ENCODE assay signal across 25 mouse cellular contexts in the genomic region with DNA sequence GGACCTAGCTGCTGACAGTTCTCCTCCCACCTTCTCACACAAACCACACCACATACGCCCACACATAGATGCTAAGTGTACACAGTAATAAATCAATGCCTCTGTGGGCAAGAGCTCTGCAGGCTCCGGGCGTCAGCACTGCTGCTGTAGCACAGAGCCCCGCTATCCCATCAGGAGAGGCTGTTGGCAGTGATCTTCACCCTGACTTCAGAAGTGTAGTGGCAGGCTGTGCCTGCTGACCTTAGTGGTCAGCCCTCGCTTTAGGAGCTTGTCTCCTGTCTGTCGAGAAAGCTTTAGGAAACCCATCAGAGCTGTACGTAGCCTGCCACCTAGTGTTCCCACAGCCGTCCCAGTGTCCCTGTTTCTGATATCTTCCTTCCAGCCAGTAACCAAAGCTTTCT. TPM values are rescaled to one million over a fixed set of nuclear protein-coding genes. Genes with fewer than 3 reads are reported as not detected.
A peak's percentile ranks its signal among the peaks of the same experiment; 100 is the strongest.
DNase-seq lines count a peak whose midpoint lies in the region; ATAC-seq and TF ChIP-seq lines count a peak whose summit lies in the region.
"Had no signal": no experiment of that assay in that cellular context is flagged by ENCODE, and none has a peak within 500 bp of the region (broad histone marks: within the 10 kb centered on the region; RNA-seq: fewer than 3 reads in every experiment).

No protein-coding gene starts in this region.

- no peak overlapping the region for H3K9ac ChIP-seq in heart, postnatal 0 days (replicated peaks; ENCODE audit: low read depth, low read length)
- H3K9ac ChIP-seq in ES-Bruce4 (ENCODE audit: low read depth, poor library complexity, severe bottlenecking), result no peak overlapping the region
- H3K9ac ChIP-seq: embryonic facial prominence, embryonic 12.5 days; heart, embryonic 15.5 days; hindbrain, embryonic 12.5 days; limb, embryonic 13.5 days; stomach, embryonic 15.5 days had no signal

- no peaks in the 10 kb centered on the region for H3K4me1 ChIP-seq in heart, postnatal 0 days (ENCODE audit: control insufficient read depth, insufficient read depth)
- no peaks in the 10 kb centered on the region for H3K4me1 ChIP-seq in ES-Bruce4 (ENCODE audit: control insufficient read depth, insufficient read depth, low read length)
- H3K4me1 ChIP-seq: embryonic facial prominence, embryonic 12.5 days; heart, embryonic 15.5 days; hindbrain, embryonic 12.5 days; limb, embryonic 13.5 days; stomach, embryonic 15.5 days had no signal

- H3K27ac ChIP-seq in heart, postnatal 0 days (ENCODE audit: low read depth), result no peak overlapping the region
- H3K27ac ChIP-seq in left cerebral cortex, adult 2 months, result peak overlapping the region; percentile 36; the same call in 1 of the 2 replicates
- H3K27ac ChIP-seq in ES-Bruce4 (ENCODE audit: insufficient read depth, low read length), result no peak overlapping the region
- H3K27ac ChIP-seq: embryonic facial prominence, embryonic 12.5 days; heart, embryonic 15.5 days; hindbrain, embryonic 12.5 days; limb, embryonic 13.5 days; stomach, embryonic 15.5 days had no signal

- no peak overlapping the region for H3K4me3 ChIP-seq in heart, postnatal 0 days (ENCODE audit: low read depth, low read length)
- H3K4me3 ChIP-seq in left cerebral cortex, adult 2 months, result no peak overlapping the region
- no peak overlapping the region for H3K4me3 ChIP-seq in ES-Bruce4 (ENCODE audit: low read depth, low read length)
- H3K4me3 ChIP-seq: embryonic facial prominence, embryonic 12.5 days; heart, embryonic 15.5 days; hindbrain, embryonic 12.5 days; limb, embryonic 13.5 days; stomach, embryonic 15.5 days had no signal

- WGBS in heart, postnatal 0 days, result 72% methylated on average over 8 of the region's 8 CpGs

- ATAC-seq in heart, postnatal 0 days (ENCODE audit: insufficient read depth, low read depth), result no peak
- ATAC-seq in megakaryocyte-erythroid progenitor cell, adult 5-6 weeks (replicated peaks; ENCODE audit: low FRiP score, low TSS enrichment, poor library complexity, severe bottlenecking), result no peak

- 0 out of 2 replicates have a peak, but pooled peaks have one; percentile 10 for TF ChIP-seq CTCF in heart, postnatal 0 days (IDR thresholded peaks at IDR 0.05; ENCODE audit: low read depth)
- TF ChIP-seq CTCF in left cerebral cortex, adult 2 months (IDR thresholded peaks at IDR 0.05), result peak; percentile 51
- peak; percentile 17 for TF ChIP-seq CTCF in ES-Bruce4 (IDR thresholded peaks at IDR 0.05; ENCODE audit: low read depth, low read length)

- no peak for TF ChIP-seq EP300 in heart, postnatal 0 days (IDR thresholded peaks at IDR 0.05; ENCODE audit: low read depth)
- TF ChIP-seq EP300 in ES-Bruce4 (IDR thresholded peaks at IDR 0.05; ENCODE audit: insufficient read depth, low read depth, low read length), result no peak

- H3K4me2 ChIP-seq in heart, postnatal 0 days (ENCODE audit: low read depth, low read length), result no peak overlapping the region
- H3K4me2 ChIP-seq: embryonic facial prominence, embryonic 12.5 days; heart, embryonic 15.5 days; hindbrain, embryonic 12.5 days; limb, embryonic 13.5 days; stomach, embryonic 15.5 days had no signal

- TF ChIP-seq POLR2A in ES-Bruce4 (IDR thresholded peaks at IDR 0.05; ENCODE audit: insufficient read depth, low read length), result no peak

- intact Hi-C loops in left cerebral cortex, adult 2 months (cut with DNase I), result loop anchor here (5.0 kb wide), 1 partner anchor 33 kb away; no protein-coding TSS in a partner anchor
- intact Hi-C loops in left cerebral cortex, postnatal 4 days (cut with DNase I), result loop anchor here (5.0 kb wide), 1 partner anchor 33 kb away; no protein-coding TSS in a partner anchor

- DNase-seq in heart, postnatal 0 days (ENCODE audit: low spot score), result no peak
- no peak for DNase-seq in heart, adult 11 months
- peak in 1 of 2 experiments; percentile 29 for DNase-seq in left cerebral cortex, adult 2 months (ENCODE audit: extremely low spot score in 1 of 2, low spot score in 2 of 2)
- DNase-seq in left cerebral cortex, postnatal 4 days, result no peak
- DNase-seq in left cerebral cortex, adult 9 months (ENCODE audit: low spot score in 2 of 2), result peak; percentile 31 to 54
- no peak for DNase-seq in urinary bladder, postnatal 14 days (ENCODE audit: low spot score)
- DNase-seq: B cell, adult 2 months; cerebellum, adult 11-12 months; kidney, postnatal 4 days; lung, adult 2 months; lung, postnatal 4 days; midbrain, embryonic 14.5 days; thymus, postnatal 36 days had no signal

- no peaks in the 10 kb centered on the region for H3K9me3 ChIP-seq in heart, postnatal 0 days (replicated peaks; ENCODE audit: control insufficient read depth, low read length)
- H3K9me3 ChIP-seq in ES-Bruce4 (replicated peaks; ENCODE audit: control insufficient read depth, insufficient read depth, low read length, poor library complexity, severe bottlenecking), result no peaks in the 10 kb centered on the region
- H3K9me3 ChIP-seq: embryonic facial prominence, embryonic 12.5 days; heart, embryonic 15.5 days; hindbrain, embryonic 12.5 days; limb, embryonic 13.5 days; stomach, embryonic 15.5 days had no signal

- no peaks in the 10 kb centered on the region for H3K27me3 ChIP-seq in heart, postnatal 0 days (ENCODE audit: control insufficient read depth, insufficient read depth, low read length)
- H3K27me3 ChIP-seq in ES-Bruce4 (ENCODE audit: control insufficient read depth, insufficient read depth, low read length, poor library complexity, severe bottlenecking), result no peaks in the 10 kb centered on the region
- H3K27me3 ChIP-seq: embryonic facial prominence, embryonic 12.5 days; heart, embryonic 15.5 days; hindbrain, embryonic 12.5 days; limb, embryonic 13.5 days; stomach, embryonic 15.5 days had no signal

- peaks cover 92% of the 10 kb centered on the region for H3K36me3 ChIP-seq in heart, postnatal 0 days (replicated peaks; ENCODE audit: control insufficient read depth, insufficient read depth, low read length)
- peaks cover 75% of the 10 kb centered on the region for H3K36me3 ChIP-seq in ES-Bruce4 (ENCODE audit: control insufficient read depth, insufficient read depth, low read length, poor library complexity, severe bottlenecking)

RNA-seq across cellular contexts. Expression of gene 1700001K19Rik, which starts 32.2 kb away (rescaled TPM):
- total RNA-seq in heart, postnatal 0 days (2014; rRNA removed; ENCODE audit: low replicate concordance), result not detected in 2 replicates
- polyA plus RNA-seq in heart, postnatal 0 days (2015; fragmentation: Nextera tagmentation; extraction: Ambion mirVana), result 0.16 TPM in 1 of 2 replicates, not detected in the other
- not detected for total RNA-seq in left cerebral cortex, adult 2 months (2021)
- total RNA-seq in left cerebral cortex, postnatal 4 days (2021), result not detected
- polyA plus RNA-seq in ES-Bruce4 (2011; ENCODE audit: insufficient read depth, insufficient read length, low read depth, missing spikeins), result not detected in 2 replicates
- total RNA-seq in megakaryocyte-erythroid progenitor cell, adult 5-6 weeks (2014; fragmentation: Nextera tagmentation), result not detected in 2 replicates
- total RNA-seq in megakaryocyte-erythroid progenitor cell, adult 5-6 weeks (2017), result not detected in 2 replicates
- total RNA-seq: adrenal gland, adult 18-20 months; ES-E14; granulocyte monocyte progenitor cell, adult 5-6 weeks had no signal
- polyA plus RNA-seq: brain, embryonic 14.5 days; embryonic facial prominence, embryonic 12.5 days; heart, embryonic 15.5 days; hindbrain, embryonic 12.5 days; limb, embryonic 13.5 days; lung, adult 2 months; midbrain, embryonic 14.5 days; neural tube, embryonic 11.5 days; stomach, embryonic 15.5 days had no signal

RNA-seq across cellular contexts. Expression of gene Dync1h1, which starts 49.0 kb away (rescaled TPM):
- total RNA-seq in heart, postnatal 0 days (2014; rRNA removed; ENCODE audit: low replicate concordance), result 100 and 126 TPM in 2 replicates
- 25.9 and 31.2 TPM in 2 replicates for polyA plus RNA-seq in heart, postnatal 0 days (2015; fragmentation: Nextera tagmentation; extraction: Ambion mirVana)
- total RNA-seq in left cerebral cortex, adult 2 months (2021), result 100 to 1,000 TPM; 324 to 346 TPM
- total RNA-seq in left cerebral cortex, postnatal 4 days (2021), result 100 to 1,000 TPM; 351 to 363 TPM
- polyA plus RNA-seq in ES-Bruce4 (2011; ENCODE audit: insufficient read depth, insufficient read length, low read depth, missing spikeins), result 145 and 165 TPM in 2 replicates
- 74.1 and 185 TPM in 2 replicates for total RNA-seq in megakaryocyte-erythroid progenitor cell, adult 5-6 weeks (2014; fragmentation: Nextera tagmentation)
- total RNA-seq in megakaryocyte-erythroid progenitor cell, adult 5-6 weeks (2017), result 56.6 and 70.5 TPM in 2 replicates

RNA-seq across cellular contexts. Expression of gene Hsp90aa1, which starts 52.3 kb away (rescaled TPM):
- 181 and 434 TPM in 2 replicates for total RNA-seq in heart, postnatal 0 days (2014; rRNA removed; ENCODE audit: low replicate concordance)
- 255 and 258 TPM in 2 replicates for polyA plus RNA-seq in heart, postnatal 0 days (2015; fragmentation: Nextera tagmentation; extraction: Ambion mirVana)
- 1,000 to 10,000 TPM in 1 of 2 experiments, 100 to 1,000 TPM in 1; 993 to 1,084 TPM for total RNA-seq in left cerebral cortex, adult 2 months (2021)
- total RNA-seq in left cerebral cortex, postnatal 4 days (2021), result 100 to 1,000 TPM; 862 to 917 TPM
- polyA plus RNA-seq in ES-Bruce4 (2011; ENCODE audit: insufficient read depth, insufficient read length, low read depth, missing spikeins), result 4,323 and 4,421 TPM in 2 replicates
- total RNA-seq in megakaryocyte-erythroid progenitor cell, adult 5-6 weeks (2014; fragmentation: Nextera tagmentation), result 1,358 and 1,376 TPM in 2 replicates
- 3,639 and 4,695 TPM in 2 replicates for total RNA-seq in megakaryocyte-erythroid progenitor cell, adult 5-6 weeks (2017)

Comparison
In these comparisons a context has a peak if more than half of its experiments do, and no peak if none do; other contexts are left out.
1. DNase-seq: peak in left cerebral cortex, adult 9 months (2 of 2); none in heart, postnatal 0 days (single experiment), heart, adult 11 months (single experiment), left cerebral cortex, postnatal 4 days (single experiment) and urinary bladder, postnatal 14 days (single experiment).
2. Peak in every context shown above with its lines, with median percentiles within 50 percentile points of each other: CTCF ChIP-seq.